Mouse (Mus musculus) ES-E14 (cell line): Measurements from ENCODE around the gene Treh.

Experiments used
- CHD2 ChIP-seq: IDR thresholded peaks from 2 replicates; pipeline ENCODE4 v1.6.1; 2014; ENCODE audit warnings: mild to moderate bottlenecking, low read depth, low read length, inconsistent platforms
- HCFC1 ChIP-seq: IDR thresholded peaks from 2 replicates; pipeline ENCODE4 v1.6.1; 2012; ENCODE audit warnings: low read length, inconsistent platforms, borderline replicate concordance; ENCODE audit not compliant: insufficient read depth
- MAFK ChIP-seq: IDR thresholded peaks from 2 replicates; pipeline ENCODE4 v1.6.1; 2014; ENCODE audit warnings: mild to moderate bottlenecking, low read depth, low read length, inconsistent platforms; ENCODE audit not compliant: insufficient read depth
- ZC3H11A ChIP-seq: IDR thresholded peaks from 2 replicates; pipeline ENCODE4 v1.6.1; 2012; ENCODE audit warnings: low read depth, mild to moderate bottlenecking, inconsistent platforms, low read length, borderline replicate concordance
- ZNF384 ChIP-seq: IDR thresholded peaks from 2 replicates; pipeline ENCODE4 v1.6.1; 2012; ENCODE audit warnings: low read depth, low read length, inconsistent platforms

DNA sequence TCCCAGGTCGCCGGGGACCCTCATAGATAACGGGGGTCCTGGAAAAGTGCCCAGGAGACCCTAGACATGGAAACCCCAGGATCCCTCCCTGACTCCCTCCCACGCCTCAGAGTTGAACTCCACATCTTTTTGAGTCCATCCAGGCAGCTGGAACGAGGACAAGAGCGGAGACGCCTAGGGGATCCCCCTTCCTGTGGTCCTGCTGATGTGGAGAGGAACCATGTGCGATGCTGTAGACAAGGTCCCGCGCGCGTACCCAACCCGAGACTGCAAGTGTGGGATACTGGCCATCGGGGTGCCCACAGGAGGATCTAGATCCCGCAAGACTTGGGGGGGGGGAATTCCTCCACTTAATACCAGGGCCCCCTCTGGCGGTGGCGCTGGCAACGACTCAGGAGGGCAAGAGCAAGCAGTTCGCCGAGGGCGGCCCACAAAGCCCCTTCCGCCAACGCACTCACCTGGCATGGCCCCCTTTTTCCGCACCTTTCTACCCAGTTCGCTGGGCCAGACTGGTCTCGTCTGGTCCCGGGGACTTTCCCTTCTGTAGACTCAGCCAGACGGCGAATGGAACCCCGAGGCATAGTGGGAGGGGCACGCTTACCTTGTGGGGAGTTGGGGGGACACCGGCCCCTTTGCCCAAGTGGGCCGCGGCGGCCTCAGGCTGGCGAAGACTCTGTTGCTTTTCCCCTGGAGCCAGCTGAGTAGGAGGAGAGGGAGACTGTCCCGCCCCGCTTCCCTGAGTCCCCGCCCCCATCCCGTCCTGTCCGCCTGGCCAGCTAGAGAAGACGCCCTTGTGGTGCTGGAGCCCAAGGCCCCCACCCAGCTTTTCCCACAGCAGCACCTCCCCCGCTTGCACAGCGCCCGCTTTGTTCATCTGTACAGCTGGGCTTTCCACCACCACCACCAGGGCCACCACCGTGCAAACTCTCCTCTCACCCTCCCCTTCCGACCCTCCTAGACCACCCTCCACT lies 61.8 kb downstream of the Treh start, which contains the start of gene Phldb1:
- no peak for TF ChIP-seq MAFK
- no peak for TF ChIP-seq ZNF384
- TF ChIP-seq ZC3H11A, result no peak
- no peak for TF ChIP-seq CHD2
- no peak for TF ChIP-seq HCFC1
